Mouse (Mus musculus): ENCODE data around the gene Lrtm1. TPM values are rescaled to one million over a fixed set of nuclear protein-coding genes. Genes with fewer than 3 reads are reported as not detected.
A peak's percentile ranks its signal among the peaks of the same experiment; 100 is the strongest.

Gene Lrtm1
- polyA plus RNA-seq (2012; rRNA removed), result 0.05 and 0.55 TPM in 2 replicates

GRCm38 (mm10) chr14:29017883-29018282 is at the start of gene Lrtm1:
TSS of gene Lrtm1 (plus strand) at chr14:29018208.
- TF ChIP-seq CTCF (conservative IDR thresholded peaks at IDR 0.05; ENCODE audit: insufficient read depth, insufficient read length, low read depth, low read length) (no peak), POLR2A (IDR thresholded peaks at IDR 0.05; ENCODE audit: low read depth, low read length) (no peak)
- Histone ChIP-seq H3K36me3 (ENCODE audit: control insufficient read depth, insufficient read depth, low read length) (no peaks in the 10 kb centered on the region), H3K27me3 (replicated peaks; ENCODE audit: control insufficient read depth, insufficient read depth, low read length) (no peaks in the 10 kb centered on the region), H3K4me1 (ENCODE audit: control insufficient read depth, insufficient read depth, low read length) (no peaks in the 10 kb centered on the region), H3K27ac (ENCODE audit: insufficient read depth, low read depth, low read length) (no peak within 1 kb of the TSS), H3K4me3 (ENCODE audit: insufficient read depth, low read depth, low read length) (no peak within 1 kb of the TSS)
- 31% methylated on average over 5 of the region's 5 CpGs for WGBS
- peak; percentile 12 for DNase-seq

- WGBS, result 91% methylated on average over 4 of the region's 4 CpGs
- no peak for DNase-seq
- H3K4me1 ChIP-seq (ENCODE audit: control insufficient read depth, insufficient read depth, low read length), result no peaks in the 10 kb centered on the region
- no peaks in the 10 kb centered on the region for H3K36me3 ChIP-seq (ENCODE audit: control insufficient read depth, insufficient read depth, low read length)
- H3K27me3 ChIP-seq (replicated peaks; ENCODE audit: control insufficient read depth, insufficient read depth, low read length), result no peaks in the 10 kb centered on the region
- H3K27ac ChIP-seq (ENCODE audit: insufficient read depth, low read depth, low read length), result no peak overlapping the region
- H3K4me3 ChIP-seq (ENCODE audit: insufficient read depth, low read depth, low read length), result no peak overlapping the region
- TF ChIP-seq CTCF (conservative IDR thresholded peaks at IDR 0.05; ENCODE audit: insufficient read depth, insufficient read length, low read depth, low read length) (no peak), POLR2A (IDR thresholded peaks at IDR 0.05; ENCODE audit: low read depth, low read length) (no peak)
Observed at GRCm38 (mm10) chr14:28969247-28969646, 48.8 kb upstream of the Lrtm1 start.

- H3K4me3 ChIP-seq (ENCODE audit: insufficient read depth, low read depth, low read length), result no peak overlapping the region
- DNase-seq, result peak; percentile 41
- no peaks in the 10 kb centered on the region for H3K27me3 ChIP-seq (replicated peaks; ENCODE audit: control insufficient read depth, insufficient read depth, low read length)
- peaks cover 3% of the 10 kb centered on the region; the same call in 1 of the 2 replicates for H3K4me1 ChIP-seq (ENCODE audit: control insufficient read depth, insufficient read depth, low read length)
- H3K27ac ChIP-seq (ENCODE audit: insufficient read depth, low read depth, low read length), result no peak overlapping the region
- TF ChIP-seq POLR2A (IDR thresholded peaks at IDR 0.05; ENCODE audit: low read depth, low read length) (no peak), CTCF (conservative IDR thresholded peaks at IDR 0.05; ENCODE audit: insufficient read depth, insufficient read length, low read depth, low read length) (no peak)
- no peaks in the 10 kb centered on the region for H3K36me3 ChIP-seq (ENCODE audit: control insufficient read depth, insufficient read depth, low read length)
- 45% methylated on average over 5 of the region's 5 CpGs for WGBS
Observed at GRCm38 (mm10) chr14:28972620-28973019, 45.4 kb upstream of the Lrtm1 start.

GRCm38 (mm10) chr14:28979230-28979629 is 38.8 kb upstream of the Lrtm1 start:
- TF ChIP-seq POLR2A (IDR thresholded peaks at IDR 0.05; ENCODE audit: low read depth, low read length) (no peak), CTCF (conservative IDR thresholded peaks at IDR 0.05; ENCODE audit: insufficient read depth, insufficient read length, low read depth, low read length) (no peak)
- DNase-seq, result no peak
- WGBS, result 92% methylated on average over 2 of the region's 2 CpGs
- no peak overlapping the region for H3K4me3 ChIP-seq (ENCODE audit: insufficient read depth, low read depth, low read length)
- no peaks in the 10 kb centered on the region for H3K36me3 ChIP-seq (ENCODE audit: control insufficient read depth, insufficient read depth, low read length)
- H3K27me3 ChIP-seq (replicated peaks; ENCODE audit: control insufficient read depth, insufficient read depth, low read length), result no peaks in the 10 kb centered on the region
- no peak overlapping the region for H3K27ac ChIP-seq (ENCODE audit: insufficient read depth, low read depth, low read length)
- H3K4me1 ChIP-seq (ENCODE audit: control insufficient read depth, insufficient read depth, low read length), result peaks cover 3% of the 10 kb centered on the region; the same call in 1 of the 2 replicates

- no peak for DNase-seq
- 56% methylated on average over 3 of the region's 3 CpGs for WGBS
- TF ChIP-seq CTCF (conservative IDR thresholded peaks at IDR 0.05; ENCODE audit: insufficient read depth, insufficient read length, low read depth, low read length) (peak; percentile 32), POLR2A (IDR thresholded peaks at IDR 0.05; ENCODE audit: low read depth, low read length) (no peak)
- H3K4me3 ChIP-seq (ENCODE audit: insufficient read depth, low read depth, low read length), result no peak overlapping the region
- no peaks in the 10 kb centered on the region for H3K27me3 ChIP-seq (replicated peaks; ENCODE audit: control insufficient read depth, insufficient read depth, low read length)
- no peaks in the 10 kb centered on the region for H3K4me1 ChIP-seq (ENCODE audit: control insufficient read depth, insufficient read depth, low read length)
- no peaks in the 10 kb centered on the region for H3K36me3 ChIP-seq (ENCODE audit: control insufficient read depth, insufficient read depth, low read length)
- no peak overlapping the region for H3K27ac ChIP-seq (ENCODE audit: insufficient read depth, low read depth, low read length)
Observed at GRCm38 (mm10) chr14:28980482-28980881, 37.5 kb upstream of the Lrtm1 start.

- no peak for DNase-seq
- H3K27ac ChIP-seq (ENCODE audit: insufficient read depth, low read depth, low read length), result no peak overlapping the region
- H3K4me3 ChIP-seq (ENCODE audit: insufficient read depth, low read depth, low read length), result no peak overlapping the region
- peaks cover 7% of the 10 kb centered on the region; the same call in 1 of the 2 replicates for H3K4me1 ChIP-seq (ENCODE audit: control insufficient read depth, insufficient read depth, low read length)
- TF ChIP-seq CTCF (conservative IDR thresholded peaks at IDR 0.05; ENCODE audit: insufficient read depth, insufficient read length, low read depth, low read length) (no peak), POLR2A (IDR thresholded peaks at IDR 0.05; ENCODE audit: low read depth, low read length) (no peak)
- no peaks in the 10 kb centered on the region for H3K36me3 ChIP-seq (ENCODE audit: control insufficient read depth, insufficient read depth, low read length)
- WGBS, result 67% methylated on average over 2 of the region's 2 CpGs
- no peaks in the 10 kb centered on the region for H3K27me3 ChIP-seq (replicated peaks; ENCODE audit: control insufficient read depth, insufficient read depth, low read length)
Observed at GRCm38 (mm10) chr14:28984276-28984675, 33.7 kb upstream of the Lrtm1 start.

- H3K27me3 ChIP-seq (replicated peaks; ENCODE audit: control insufficient read depth, insufficient read depth, low read length), result no peaks in the 10 kb centered on the region
- peak; percentile 97 for DNase-seq
- peaks cover 7% of the 10 kb centered on the region; the same call in 1 of the 2 replicates for H3K4me1 ChIP-seq (ENCODE audit: control insufficient read depth, insufficient read depth, low read length)
- no peak overlapping the region for H3K4me3 ChIP-seq (ENCODE audit: insufficient read depth, low read depth, low read length)
- WGBS, result 31% methylated on average over 7 of the region's 7 CpGs
- H3K27ac ChIP-seq (ENCODE audit: insufficient read depth, low read depth, low read length), result peak overlapping the region; percentile 87
- H3K36me3 ChIP-seq (ENCODE audit: control insufficient read depth, insufficient read depth, low read length), result no peaks in the 10 kb centered on the region
- 0 out of 2 replicates have a peak, but pooled peaks have one; percentile 13 for TF ChIP-seq CTCF (conservative IDR thresholded peaks at IDR 0.05; ENCODE audit: insufficient read depth, insufficient read length, low read depth, low read length)
- no peak for TF ChIP-seq POLR2A (IDR thresholded peaks at IDR 0.05; ENCODE audit: low read depth, low read length)
Observed at GRCm38 (mm10) chr14:28988211-28988900, 29.7 kb upstream of the Lrtm1 start.
